Mouse (Mus musculus) testis, adult 2 months (tissue): ENCODE data around the gene Nek5. TPM values are rescaled to one million over a fixed set of nuclear protein-coding genes. Genes with fewer than 3 reads are reported as not detected.
A peak's percentile ranks its signal among the peaks of the same experiment; 100 is the strongest.

Experiments used
- H3K27ac ChIP-seq: fragments of 200-500 bp; 2 replicates; pipeline ENCODE4 v1.5.1; 2012; ENCODE audit warnings: low read depth, low read length; ENCODE audit not compliant: control insufficient read depth, insufficient read depth
- H3K27me3 ChIP-seq: fragments of 200-500 bp; 2 replicates; pipeline ENCODE4 v1.6.1; 2012; ENCODE audit warnings: mild to moderate bottlenecking, low read length, moderate library complexity; ENCODE audit not compliant: control insufficient read depth, insufficient read depth
- H3K36me3 ChIP-seq: fragments of 200-500 bp; 2 replicates; pipeline ENCODE4 v1.6.1; 2012; ENCODE audit warnings: mild to moderate bottlenecking, low read length; ENCODE audit not compliant: control insufficient read depth, insufficient read depth
- H3K4me1 ChIP-seq: fragments of 200-500 bp; 2 replicates; pipeline ENCODE4 v1.6.1; 2012; ENCODE audit warnings: low read length; ENCODE audit not compliant: control insufficient read depth, insufficient read depth
- H3K4me3 ChIP-seq: fragments of 200-500 bp; 2 replicates; pipeline ENCODE4 v1.5.1; 2012; ENCODE audit warnings: low read depth, mild to moderate bottlenecking, low read length, moderate library complexity, mixed read lengths; ENCODE audit not compliant: control insufficient read depth
- CTCF ChIP-seq: fragments of 200-500 bp; IDR thresholded peaks from 2 replicates; pipeline ENCODE4 v1.5.1; 2012; ENCODE audit warnings: low read depth, mild to moderate bottlenecking, inconsistent platforms, low read length, moderate library complexity; ENCODE audit not compliant: control insufficient read depth, insufficient read depth, insufficient replicate concordance
- POLR2A ChIP-seq: fragments of 200-500 bp; IDR thresholded peaks from 2 replicates; pipeline ENCODE4 v1.6.1; 2012; ENCODE audit warnings: low read depth, mild to moderate bottlenecking, inconsistent platforms, low read length, moderate library complexity; ENCODE audit not compliant: control insufficient read depth
- polyA plus RNA-seq: library from polyadenylated mRNA; depleted of rRNA; stranded (reverse); fragments of >200 nt; gene quantifications from 2 replicates; pipeline ENCODE4 v1.2.3, GENCODE M21; 2012; rRNA removed

The Nek5 gene
- polyA plus RNA-seq, 1 experiment, result 0.31 TPM

DNA sequence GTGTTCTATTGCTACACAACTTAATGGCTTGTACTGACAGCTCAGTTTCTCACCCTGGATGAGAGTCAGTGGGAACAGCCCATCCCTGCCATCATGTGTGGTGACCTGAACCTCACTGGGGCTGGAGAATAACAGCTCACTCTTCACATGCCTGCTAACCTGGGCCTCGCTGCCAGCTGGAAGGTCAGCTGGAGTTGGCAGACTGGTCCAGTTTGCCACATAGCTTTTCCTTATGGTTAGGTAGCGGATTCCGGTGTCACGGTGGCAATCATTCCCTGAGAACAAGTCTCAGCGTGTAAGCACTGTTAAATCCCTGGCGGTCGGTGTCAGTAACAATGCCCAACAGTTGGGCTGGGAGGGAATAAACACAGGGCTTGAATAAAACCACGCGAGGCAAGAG lies 88.7 kb downstream of the Nek5 start:
- Histone ChIP-seq H3K27ac (no peak overlapping the region), H3K4me1 (no peaks in the 10 kb centered on the region), H3K4me3 (no peak overlapping the region), H3K27me3 (no peaks in the 10 kb centered on the region), H3K36me3 (no peaks in the 10 kb centered on the region)
- TF ChIP-seq CTCF (no peak), POLR2A (no peak)

- H3K36me3 ChIP-seq, result no peaks in the 10 kb centered on the region
- no peaks in the 10 kb centered on the region for H3K4me1 ChIP-seq
- TF ChIP-seq CTCF (no peak), POLR2A (no peak)
- H3K4me3 ChIP-seq, result no peak overlapping the region
- no peak overlapping the region for H3K27ac ChIP-seq
- no peaks in the 10 kb centered on the region for H3K27me3 ChIP-seq
Observed at GRCm38 (mm10) chr8:22030990-22031389, 93.9 kb downstream of the Nek5 start.

DNA sequence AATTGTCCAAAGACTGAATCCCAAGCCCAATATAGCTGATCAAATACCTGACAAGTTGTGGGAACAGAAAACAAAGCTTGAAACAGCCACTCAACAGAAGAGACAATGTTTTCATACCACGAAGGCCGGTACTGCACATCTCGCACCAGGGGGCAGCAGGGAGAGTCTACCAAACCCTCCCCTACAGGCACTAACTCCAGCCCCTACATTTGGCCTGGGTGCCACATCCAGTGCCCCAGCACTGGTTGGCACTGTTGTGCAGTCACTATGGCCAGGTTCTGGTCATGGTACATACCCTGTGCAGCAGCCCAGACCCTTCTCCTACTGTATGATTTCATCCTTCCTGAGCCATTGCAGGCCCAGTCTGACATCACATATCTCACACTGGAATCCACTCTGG lies 95.9 kb downstream of the Nek5 start:
- Histone ChIP-seq H3K27me3 (no peaks in the 10 kb centered on the region), H3K4me1 (no peaks in the 10 kb centered on the region), H3K27ac (no peak overlapping the region), H3K4me3 (no peak overlapping the region), H3K36me3 (no peaks in the 10 kb centered on the region)
- TF ChIP-seq CTCF, result peak; percentile 15; the same call in 1 of the 2 replicates
- TF ChIP-seq POLR2A, result no peak

DNA sequence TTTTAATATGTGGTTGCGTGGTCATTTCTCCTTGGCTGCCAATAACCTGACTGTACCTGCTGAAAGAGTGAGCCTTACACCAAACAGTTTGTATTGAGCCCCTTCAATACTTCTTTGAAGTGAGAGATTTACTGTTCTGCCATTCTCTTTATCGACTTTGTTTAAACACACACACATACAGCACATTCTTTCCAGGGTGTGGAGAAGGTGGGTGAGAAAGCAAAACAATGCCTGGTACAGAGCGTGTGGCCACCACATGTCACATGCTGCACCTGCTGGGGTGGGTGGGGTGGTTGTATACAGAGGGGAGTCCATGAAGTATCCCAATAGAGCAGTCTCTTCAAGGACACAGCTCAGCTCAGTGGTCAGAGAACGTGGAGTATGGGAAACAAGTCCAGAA lies 99.6 kb downstream of the Nek5 start:
- Histone ChIP-seq H3K4me1 (no peaks in the 10 kb centered on the region), H3K27me3 (no peaks in the 10 kb centered on the region), H3K4me3 (no peak overlapping the region), H3K36me3 (no peaks in the 10 kb centered on the region), H3K27ac (no peak overlapping the region)
- TF ChIP-seq POLR2A (no peak), CTCF (no peak)

Other genes with a start within 250 kb of the Nek5 start
- gene Defb9, start 239.6 kb downstream of the Nek5 start, polyA plus RNA-seq, result 5.1 TPM in 1 of 2 replicates, not detected in the other
- 67.6 TPM in 1 of 2 replicates, not detected in the other for gene Defb11, start 218.6 kb downstream of the Nek5 start, polyA plus RNA-seq
- 2.1 TPM in 1 of 2 replicates, not detected in the other for gene Defb15, start 192.3 kb downstream of the Nek5 start, polyA plus RNA-seq
- not detected in 2 replicates for gene Defb35, start 186.7 kb downstream of the Nek5 start, polyA plus RNA-seq
- gene Defb13, start 178.3 kb downstream of the Nek5 start, polyA plus RNA-seq, result not detected in 2 replicates
- 0.07 TPM in 1 of 2 replicates, not detected in the other for gene Fam90a1a, start 166.3 kb downstream of the Nek5 start, polyA plus RNA-seq
- 43.4 and 56.2 TPM in 2 replicates for gene Ccdc70, start 155.3 kb downstream of the Nek5 start, polyA plus RNA-seq
- 2.9 and 3.1 TPM in 2 replicates for gene Atp7b, start 64.7 kb downstream of the Nek5 start, polyA plus RNA-seq
- 4.5 and 5.0 TPM in 2 replicates for gene Alg11, start 64.3 kb downstream of the Nek5 start, polyA plus RNA-seq
- 0.96 and 1.0 TPM in 2 replicates for gene Nek3, start 41.4 kb upstream of the Nek5 start, polyA plus RNA-seq
- gene Ckap2, start 60.8 kb upstream of the Nek5 start, polyA plus RNA-seq, result 6.6 and 6.7 TPM in 2 replicates
- 24.5 and 25.2 TPM in 2 replicates for gene Vps36, start 67.8 kb upstream of the Nek5 start, polyA plus RNA-seq
- gene Thsd1, start 102.3 kb upstream of the Nek5 start, polyA plus RNA-seq, result 2.0 and 2.7 TPM in 2 replicates
- 3.6 and 5.3 TPM in 2 replicates for gene Tpte, start 158.4 kb upstream of the Nek5 start, polyA plus RNA-seq